Mouse (Mus musculus) C2C12 (cell line): Measurements from ENCODE around the gene Zbtb12. TPM values are rescaled to one million over a fixed set of nuclear protein-coding genes. Genes with fewer than 3 reads are reported as not detected.
"Not testable (repeated sequence)": the region's sequence is repeated elsewhere in the genome, so short reads cannot be mapped to it uniquely, and the experiment has no call there.

Experiments used
- H3K27me3 ChIP-seq: one replicate; pipeline ENCODE4 v1.6.1; 2011; ENCODE audit not compliant: control insufficient read depth, insufficient read depth, insufficient read length
- H3K36me3 ChIP-seq: one replicate; pipeline ENCODE4 v1.6.1; 2011; ENCODE audit not compliant: control insufficient read depth, insufficient read depth
- H3K4me3 ChIP-seq: one replicate; pipeline ENCODE4 v1.5.1; 2011; ENCODE audit warnings: mild to moderate bottlenecking, control low read depth; ENCODE audit not compliant: poor library complexity, insufficient read depth, severe bottlenecking
- H3K79me2 ChIP-seq: one replicate; pipeline ENCODE4 v1.6.1; 2011; ENCODE audit not compliant: control insufficient read depth, insufficient read depth
- H3K79me3 ChIP-seq: one replicate; pipeline ENCODE4 v1.6.1; 2011; ENCODE audit warnings: low read depth, control low read depth
- H3ac ChIP-seq: one replicate; pipeline ENCODE3; 2011; ENCODE audit warnings: low read depth; ENCODE audit not compliant: control insufficient read depth, insufficient read length
- CEBPB ChIP-seq: IDR thresholded peaks from one replicate; pipeline ENCODE4 v1.6.1; 2011; ENCODE audit warnings: low read depth, mild to moderate bottlenecking, control low read depth, moderate library complexity
- CTCF ChIP-seq: IDR thresholded peaks from one replicate; pipeline ENCODE4 v1.5.1; 2011; ENCODE audit not compliant: control insufficient read depth, insufficient read depth, insufficient read length
- FOSL1 ChIP-seq: IDR thresholded peaks from one replicate; pipeline ENCODE4 v1.8.0; 2011; ENCODE audit warnings: mild to moderate bottlenecking, low read length; ENCODE audit not compliant: poor library complexity, insufficient read depth, severe bottlenecking
- MAX ChIP-seq: IDR thresholded peaks from one replicate; pipeline ENCODE4 v1.6.1; 2011; ENCODE audit warnings: mild to moderate bottlenecking, control low read depth
- MYOD1 ChIP-seq: IDR thresholded peaks from one replicate; pipeline ENCODE4 v1.6.1; 2011; ENCODE audit warnings: low read depth; ENCODE audit not compliant: control insufficient read depth, insufficient read length
- MYOG ChIP-seq: IDR thresholded peaks from one replicate; pipeline ENCODE4 v1.6.1; 2011; ENCODE audit not compliant: control insufficient read depth, insufficient read length; ENCODE audit errors: extremely low read depth
- USF1 ChIP-seq: IDR thresholded peaks from one replicate; pipeline ENCODE4 v1.6.1; 2011; ENCODE audit warnings: low read depth, mild to moderate bottlenecking, control low read depth, moderate library complexity
- polyA plus RNA-seq: library from polyadenylated mRNA; unstranded; fragments of >200 nt; fragmentation: generic; extraction: Trizol; gene quantifications from one replicate; pipeline ENCODE4 v1.2.1, GENCODE M21; 2012; ENCODE audit warnings: missing spikeins

The Zbtb12 gene
- polyA plus RNA-seq, 1 experiment = 15.2 TPM

- Histone ChIP-seq H3K4me3 (peak within 1 kb of the TSS; percentile 76), H3K79me3 (peaks cover 26% of the 10 kb centered on the region), H3K79me2 (peaks cover 62% of the 10 kb centered on the region), H3K27me3 (no peaks in the 10 kb centered on the region), H3K36me3 (peaks cover 17% of the 10 kb centered on the region), H3ac (peak within 1 kb of the TSS; percentile 97)
- TF ChIP-seq MAX = peak; percentile 82
- TF ChIP-seq FOSL1 = no peak
- TF ChIP-seq CTCF = no peak
- TF ChIP-seq CEBPB = no peak
- peak; percentile 86 for TF ChIP-seq USF1
- TF ChIP-seq MYOG = no peak
- TF ChIP-seq MYOD1 = no peak
Measured at GRCm38 (mm10) chr17:34898160-34898586, 18.9 kb downstream of the Zbtb12 start, which contains the start of the genes C2 and Ehmt2. C2 (minus strand) TSS chr17:34898265. Ehmt2 (plus strand) TSS chr17:34898469.

- Histone ChIP-seq H3K36me3 (peaks cover 22% of the 10 kb centered on the region), H3K79me2 (peaks cover 62% of the 10 kb centered on the region), H3K4me3 (peak overlapping the region; percentile 76), H3ac (peak overlapping the region; percentile 97), H3K27me3 (no peaks in the 10 kb centered on the region), H3K79me3 (peaks cover 26% of the 10 kb centered on the region)
- TF ChIP-seq MYOG (no peak), CEBPB (no peak), MAX (no peak), MYOD1 (no peak), USF1 (no peak), FOSL1 (no peak), CTCF (no peak)
Measured at GRCm38 (mm10) chr17:34898706-34899052, 19.4 kb downstream of the Zbtb12 start.

- H3K4me3 ChIP-seq = peak overlapping the region; percentile 76
- H3K79me2 ChIP-seq = peaks cover 62% of the 10 kb centered on the region
- TF ChIP-seq CTCF = no peak
- no peak for TF ChIP-seq USF1
- no peak for TF ChIP-seq MAX
- no peak for TF ChIP-seq MYOD1
- TF ChIP-seq MYOG = no peak
- no peak for TF ChIP-seq FOSL1
- no peak for TF ChIP-seq CEBPB
- no peaks in the 10 kb centered on the region for H3K27me3 ChIP-seq
- peaks cover 26% of the 10 kb centered on the region for H3K79me3 ChIP-seq
- peaks cover 24% of the 10 kb centered on the region for H3K36me3 ChIP-seq
- peak overlapping the region; percentile 97 for H3ac ChIP-seq
Measured at GRCm38 (mm10) chr17:34899053-34899889, 20.0 kb downstream of the Zbtb12 start.

GRCm38 (mm10) chr17:34899890-34900243, 20.6 kb downstream of the Zbtb12 start:
- Histone ChIP-seq H3K36me3 (peaks cover 24% of the 10 kb centered on the region), H3K79me3 (peaks cover 26% of the 10 kb centered on the region), H3K27me3 (no peaks in the 10 kb centered on the region), H3K79me2 (peaks cover 60% of the 10 kb centered on the region), H3K4me3 (peak overlapping the region; percentile 76), H3ac (peak overlapping the region; percentile 97)
- no peak for TF ChIP-seq USF1
- no peak for TF ChIP-seq MYOD1
- TF ChIP-seq MAX = no peak
- TF ChIP-seq CEBPB = no peak
- TF ChIP-seq CTCF = no peak
- no peak for TF ChIP-seq FOSL1
- TF ChIP-seq MYOG = no peak

GRCm38 (mm10) chr17:34900826-34901225, 21.5 kb downstream of the Zbtb12 start:
- Histone ChIP-seq H3K79me2 (peaks cover 51% of the 10 kb centered on the region), H3K79me3 (peaks cover 26% of the 10 kb centered on the region), H3K36me3 (peaks cover 29% of the 10 kb centered on the region)
- not testable (repeated sequence) for H3K4me3 ChIP-seq, H3ac ChIP-seq, H3K27me3 ChIP-seq

- H3K4me3 ChIP-seq, H3ac ChIP-seq, H3K27me3 ChIP-seq: not testable (repeated sequence)
- H3K36me3 ChIP-seq = peaks cover 33% of the 10 kb centered on the region
- H3K79me2 ChIP-seq = peaks cover 41% of the 10 kb centered on the region
- peaks cover 25% of the 10 kb centered on the region for H3K79me3 ChIP-seq
Measured at GRCm38 (mm10) chr17:34901948-34902347, 22.7 kb downstream of the Zbtb12 start.
